Mouse (Mus musculus): Measurements from ENCODE around the gene Dpp9.

GRCm38 (mm10) chr17:56212676-56213075 is 6.0 kb downstream of the Dpp9 start:
- TF ChIP-seq POLR2A (IDR thresholded peaks at IDR 0.05; ENCODE audit: extremely low read depth, insufficient read depth, low read length) (no peak), CTCF (IDR thresholded peaks at IDR 0.05; ENCODE audit: low read depth, low read length) (peak; percentile 41; the same call in 1 of the 2 replicates)

All from liver, adult 2 months (tissue).